Mouse (Mus musculus) hindlimb bud, embryonic 11.5 days (tissue): ENCODE measurements at regions not wholly inside any gene's neighbourhood (a gene's known extent, or its start where the extent isn't known, plus 50 kb on each side); places are given as distances from the start of the nearest gene placed in this dataset.

Source experiments
- DNase-seq: peaks from one replicate; pipeline ENCODE4 v3.0.0-alpha.2; 2012; ENCODE audit warnings: low read depth, low spot score; ENCODE audit errors: extremely low spot score

DNA sequence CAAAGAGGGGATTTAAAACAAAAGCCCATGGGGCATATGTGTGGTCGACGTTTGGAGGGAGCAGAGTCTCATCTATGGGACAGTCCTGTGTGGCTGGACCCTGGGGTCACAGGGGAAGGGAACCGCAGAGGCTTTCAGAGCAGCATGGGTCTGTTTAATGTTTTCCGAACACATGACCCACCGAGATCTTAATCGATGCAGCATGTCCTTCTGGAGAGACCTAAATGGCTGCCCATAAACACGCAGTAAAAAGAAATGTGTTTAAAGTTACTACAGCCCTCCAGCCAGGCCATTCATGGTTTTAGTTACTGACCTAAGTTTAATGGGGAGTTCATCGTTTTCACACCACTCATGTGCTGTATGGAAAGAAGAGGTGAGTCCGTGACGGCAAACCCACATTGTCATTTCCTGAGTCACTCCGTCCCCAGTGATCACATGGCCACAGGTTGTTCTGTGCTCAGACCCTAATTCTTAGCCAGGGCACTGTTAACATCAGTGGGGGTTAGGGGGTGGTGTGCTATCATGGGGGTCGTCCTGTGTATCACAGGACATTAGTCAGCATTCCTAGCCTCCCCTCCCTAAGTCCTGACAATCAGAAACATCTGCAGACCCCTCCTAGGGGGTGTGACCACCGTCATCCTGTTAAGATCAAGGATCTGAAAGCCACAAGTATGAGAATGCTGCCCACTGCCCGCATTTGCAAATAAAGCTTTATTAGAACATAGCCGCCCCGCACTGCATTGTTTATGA, 120.7 kb upstream of the Dio3 start:
- DNase-seq: peak; percentile 77

DNA sequence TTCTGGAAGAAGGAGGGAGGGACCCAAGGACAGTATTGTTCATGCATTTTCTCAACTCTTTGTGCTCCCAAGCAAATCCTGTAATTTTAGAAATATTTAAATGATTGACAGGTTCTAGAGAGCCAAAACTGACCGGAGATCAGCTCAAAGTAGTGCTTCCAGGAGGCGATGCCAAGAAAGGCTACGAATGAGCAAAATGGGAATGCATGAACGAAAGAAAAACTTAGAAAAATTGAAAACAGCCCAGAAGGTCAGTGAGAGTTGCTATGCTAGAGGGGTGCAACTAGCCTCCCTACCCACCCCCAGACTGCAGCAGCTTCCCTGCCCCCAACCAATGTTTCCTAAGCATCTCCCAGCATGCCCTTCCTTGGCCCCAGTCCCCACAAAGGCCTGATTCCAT, 117.6 kb upstream of the Dio3 start:
- no peak for DNase-seq

DNA sequence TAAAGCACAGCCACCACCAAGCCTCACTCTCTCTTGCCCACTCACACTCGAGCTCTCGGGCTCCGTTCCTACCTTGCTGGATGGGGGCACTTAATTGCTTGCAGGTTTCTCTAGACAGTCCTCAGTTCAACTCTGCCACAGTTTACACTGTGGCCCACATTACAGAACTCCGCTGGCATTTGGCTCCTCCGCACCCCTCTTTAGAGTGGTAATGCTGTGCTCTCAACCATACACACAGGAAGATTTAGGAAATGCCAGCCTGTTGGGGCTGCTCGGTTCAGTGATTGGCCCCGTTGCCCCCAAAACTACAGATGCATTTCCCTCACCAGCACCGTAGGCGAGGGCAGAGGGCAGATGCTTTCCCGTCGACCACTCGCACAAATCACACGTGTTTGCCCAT, 113.4 kb upstream of the Dio3 start:
- no peak for DNase-seq

DNA sequence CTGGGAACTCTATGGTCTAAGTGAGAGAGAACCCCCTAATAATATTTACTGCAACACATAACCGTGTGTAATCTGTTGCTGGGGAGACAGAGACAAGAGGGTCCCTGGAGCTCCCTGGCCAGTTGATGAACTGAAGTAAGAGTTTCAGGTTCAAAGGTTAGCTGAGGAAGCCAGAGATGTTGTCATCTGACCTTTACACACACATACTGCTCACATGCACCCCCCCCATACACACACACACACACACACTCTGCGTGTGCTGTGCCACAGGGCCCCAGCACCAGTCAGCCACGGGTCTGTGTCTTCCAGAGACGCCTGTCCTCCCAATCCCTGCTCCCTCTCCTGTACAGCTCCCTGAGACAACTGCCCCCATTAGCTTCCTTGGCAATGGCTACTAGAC, 110.5 kb upstream of the Dio3 start:
- DNase-seq: no peak

DNA sequence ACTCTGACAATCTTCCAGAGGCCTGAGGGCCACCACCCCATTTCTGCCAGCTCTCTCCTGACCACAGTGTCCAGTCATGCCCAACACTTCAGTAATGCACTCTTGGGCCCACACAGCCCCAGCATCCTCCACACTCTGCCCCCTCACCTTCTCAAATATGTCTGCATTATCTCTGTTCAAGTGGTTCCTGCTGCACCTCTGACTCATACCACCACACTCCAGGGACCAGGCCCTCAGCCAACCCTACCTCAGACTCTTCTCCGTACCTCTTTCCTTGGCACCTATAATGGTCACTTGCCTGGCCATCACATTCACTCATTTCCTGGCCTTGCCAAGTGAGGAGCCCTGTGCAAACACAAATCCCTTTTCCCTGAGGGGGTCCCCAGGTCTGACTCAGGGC, 109.6 kb upstream of the Dio3 start:
- DNase-seq: no peak

DNA sequence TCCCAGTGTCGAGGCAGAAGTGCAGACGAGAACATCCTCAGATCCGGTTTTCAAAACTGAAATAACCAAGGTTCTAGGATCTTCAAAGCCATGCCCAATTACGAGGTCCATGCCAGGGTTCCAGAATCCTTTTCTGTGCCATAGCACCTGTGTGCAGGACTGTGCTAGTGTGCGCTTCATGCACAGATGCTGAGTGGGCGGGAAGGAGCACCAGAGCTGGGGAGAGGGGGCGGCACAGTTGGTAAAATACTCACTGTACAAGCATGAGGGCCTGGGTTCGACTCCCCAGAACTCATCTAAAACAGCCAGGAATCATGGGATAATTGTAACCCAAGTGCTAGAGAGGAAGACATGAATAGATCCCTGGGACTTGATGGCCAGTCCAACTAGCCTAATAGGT, 108.4 kb upstream of the Dio3 start:
- DNase-seq: no peak

DNA sequence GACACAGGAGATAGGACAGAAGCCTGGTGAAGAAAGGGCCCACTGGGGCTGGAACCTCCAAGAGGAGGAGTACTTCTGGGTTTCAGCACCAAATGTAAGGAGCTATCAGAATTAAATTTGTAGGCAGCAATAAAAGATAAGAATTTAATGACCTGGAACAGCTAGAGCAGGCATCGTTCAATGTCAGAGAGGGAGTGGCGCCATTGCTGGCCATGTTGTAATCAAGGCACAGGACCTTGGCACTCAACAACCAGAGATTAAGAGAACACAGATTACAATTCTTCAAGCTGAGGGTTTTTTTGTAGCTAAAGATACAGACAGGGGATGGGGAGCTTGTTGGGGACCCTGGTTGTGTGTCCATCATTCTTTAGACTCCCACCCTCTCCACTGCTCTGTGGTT, 101.0 kb upstream of the Dio3 start:
- no peak for DNase-seq

DNA sequence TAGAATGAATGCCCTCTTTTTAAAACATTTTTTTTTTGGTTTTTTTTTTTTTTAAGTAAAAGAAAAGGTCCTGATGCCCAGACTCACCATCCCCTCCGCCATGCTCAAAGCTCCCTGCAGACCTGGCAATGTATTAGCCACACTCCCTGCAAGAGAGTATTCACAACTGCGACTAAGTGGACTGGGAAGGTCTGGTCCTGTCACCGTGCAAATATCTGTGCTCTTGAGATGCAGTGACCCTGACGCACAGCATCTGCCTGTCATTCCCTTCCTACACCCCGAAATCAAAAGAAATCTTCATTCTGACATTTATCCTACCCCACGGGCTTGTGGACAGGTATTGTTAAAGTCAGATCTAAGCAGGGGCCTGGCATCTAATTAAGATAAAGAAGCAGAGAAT, 95.4 kb upstream of the Dio3 start:
- DNase-seq: no peak

DNA sequence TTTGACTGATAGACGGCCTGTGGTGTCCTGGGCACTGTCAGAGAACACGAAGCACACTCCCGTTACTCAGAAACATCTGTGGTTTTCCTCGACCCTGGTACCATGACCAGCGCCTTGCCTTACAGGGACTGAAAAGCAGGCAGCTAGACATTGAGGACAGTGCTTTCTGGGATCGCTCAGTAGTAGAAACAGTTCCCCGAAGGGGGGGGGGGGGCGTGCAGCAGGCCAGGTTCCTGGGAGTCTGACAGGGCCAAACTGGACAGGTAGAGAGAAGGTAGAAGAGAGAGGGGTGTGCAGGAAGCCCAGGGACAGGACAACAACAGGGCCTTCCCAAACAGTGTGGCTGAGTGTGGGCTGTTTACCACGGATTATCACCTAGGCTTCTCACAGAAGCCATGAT, 93.5 kb upstream of the Dio3 start:
- DNase-seq: no peak

DNA sequence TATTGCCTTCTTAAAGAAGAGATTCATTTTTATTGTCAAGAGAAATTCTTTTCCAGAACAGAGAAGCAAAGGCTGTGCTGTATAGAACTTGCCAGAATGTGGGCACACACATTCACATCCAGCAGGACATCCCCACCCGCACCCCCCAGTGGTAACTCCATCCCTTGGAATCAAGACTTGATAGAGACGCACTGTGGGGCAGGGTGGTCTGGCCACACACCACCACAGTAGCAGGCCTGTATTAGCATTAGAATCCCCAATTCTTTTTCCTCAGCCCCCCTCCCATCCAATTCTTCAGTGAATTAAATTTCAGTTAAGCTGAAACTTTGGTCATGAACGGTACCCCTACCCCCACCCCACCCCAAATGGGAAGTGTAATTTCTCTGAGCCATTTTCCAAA, 92.5 kb upstream of the Dio3 start:
- DNase-seq: no peak

DNA sequence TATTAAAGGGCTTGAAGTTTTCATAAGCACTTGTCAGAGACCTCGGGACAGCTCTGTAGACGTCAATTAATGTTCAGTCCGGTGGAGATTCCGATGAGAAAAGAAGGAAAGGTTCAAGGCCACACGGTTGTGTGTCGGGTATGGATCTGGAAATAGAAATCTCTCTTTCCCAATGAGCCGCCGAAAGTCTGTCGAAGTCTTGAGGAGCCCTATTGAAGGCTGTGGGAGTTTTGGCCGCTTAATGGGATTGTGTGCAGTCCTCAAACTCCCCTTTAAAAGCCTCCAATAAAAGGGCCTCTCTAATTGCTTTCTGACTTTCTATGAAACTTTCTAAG, 92.0 kb upstream of the Dio3 start:
- no peak for DNase-seq

DNA sequence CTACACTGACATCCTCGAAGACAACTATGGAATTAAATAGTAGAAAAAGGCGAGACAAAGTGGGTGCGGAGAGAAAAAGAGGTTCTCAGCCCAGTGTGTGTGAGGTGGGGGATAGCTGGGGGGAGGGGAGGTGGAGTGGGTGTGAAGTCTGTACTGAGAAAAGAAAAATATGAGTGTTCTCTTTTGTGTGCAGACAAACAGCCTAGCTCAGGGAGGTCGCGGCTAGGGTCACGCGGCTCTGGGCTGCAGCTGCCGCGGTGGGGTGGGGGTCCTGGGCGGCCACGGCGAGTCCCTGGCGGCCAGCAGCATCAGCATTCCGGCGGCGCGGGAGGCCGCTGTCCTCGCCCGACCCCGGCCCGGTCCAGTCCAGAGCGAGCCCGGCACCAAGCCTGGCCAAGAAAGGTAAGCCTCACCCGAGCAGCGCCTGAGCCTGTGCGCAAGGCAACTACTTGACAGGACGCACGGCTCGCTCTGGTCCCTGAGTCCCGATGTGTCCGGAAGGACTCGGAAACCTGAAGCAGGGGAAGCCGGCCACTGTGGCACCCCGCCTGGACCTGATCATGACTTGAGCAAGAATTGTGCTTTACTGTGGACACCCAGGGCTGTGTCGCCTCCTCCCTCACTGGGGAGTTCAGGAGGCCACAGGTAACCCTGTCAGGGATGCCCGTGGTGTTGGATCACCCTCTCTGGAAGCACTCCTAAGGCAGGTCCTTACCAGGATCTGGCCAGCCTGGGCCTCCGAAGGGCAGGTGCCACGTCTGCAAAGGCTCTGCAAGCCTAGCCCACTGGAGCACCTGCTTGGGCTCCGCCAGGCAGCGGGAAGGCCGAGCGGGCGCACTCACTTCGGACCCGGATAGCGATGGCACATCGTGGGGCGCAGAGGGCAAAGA, 91.4 kb upstream of the Dio3 start:
- no peak for DNase-seq

DNA sequence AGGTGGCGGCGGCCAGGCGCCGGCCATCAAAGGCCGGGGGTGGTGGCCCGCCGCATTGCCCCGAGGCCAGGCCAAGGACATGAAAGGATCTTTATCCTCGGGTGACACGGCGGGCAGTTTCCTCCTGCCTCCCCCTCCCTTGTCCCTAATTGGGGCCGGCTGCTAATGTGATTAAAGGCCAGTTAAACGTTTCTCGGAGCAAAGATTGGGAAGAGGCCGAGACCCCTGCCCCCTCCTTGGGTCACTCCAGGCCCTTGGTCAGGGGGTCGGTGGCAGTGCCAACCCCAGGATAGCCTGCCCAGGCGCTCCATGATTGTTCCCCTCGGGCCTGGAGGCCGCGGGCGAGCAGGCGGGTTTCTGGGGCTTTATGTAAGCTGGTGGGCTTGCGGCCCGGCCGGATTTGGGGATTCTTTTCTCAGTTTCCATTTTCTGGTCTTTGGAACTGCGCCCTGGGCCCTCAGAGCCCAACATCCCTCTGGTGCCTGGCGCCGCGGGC, 90.7 kb upstream of the Dio3 start:
- DNase-seq: no peak

DNA sequence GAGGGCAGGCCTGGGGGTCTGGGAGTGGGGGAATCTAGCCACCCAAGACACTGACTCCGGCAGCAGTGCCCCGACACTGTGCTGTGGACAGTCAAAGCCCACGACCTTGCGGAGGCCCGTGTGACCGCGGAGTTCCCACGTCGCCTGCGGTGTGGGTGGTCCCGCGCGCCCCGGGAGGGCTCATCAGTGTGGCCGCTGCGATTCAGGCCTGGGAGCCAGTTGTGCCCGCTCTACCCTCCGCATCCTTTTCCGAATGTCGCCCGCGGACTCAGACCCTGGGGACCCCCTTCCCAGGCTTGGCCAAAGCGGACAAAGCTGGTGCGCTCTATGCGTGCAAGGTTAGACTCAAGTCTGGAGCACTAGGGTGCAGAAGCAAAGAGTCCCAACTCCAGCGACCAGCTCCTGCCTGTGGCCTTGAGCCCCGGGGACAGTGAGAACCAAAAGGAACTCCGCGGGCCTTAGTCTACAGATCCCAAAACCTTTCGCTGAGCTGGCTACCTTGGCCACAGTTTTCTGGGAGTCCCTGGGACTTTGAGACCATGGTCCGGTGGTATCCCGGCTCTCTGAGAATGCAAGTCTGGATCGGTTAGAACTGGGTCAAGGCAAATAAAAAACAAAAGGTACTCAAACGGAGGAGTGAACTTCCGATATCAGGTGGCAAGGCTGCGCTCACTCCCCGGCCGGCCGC, 90.1 kb upstream of the Dio3 start:
- DNase-seq: no peak

DNA sequence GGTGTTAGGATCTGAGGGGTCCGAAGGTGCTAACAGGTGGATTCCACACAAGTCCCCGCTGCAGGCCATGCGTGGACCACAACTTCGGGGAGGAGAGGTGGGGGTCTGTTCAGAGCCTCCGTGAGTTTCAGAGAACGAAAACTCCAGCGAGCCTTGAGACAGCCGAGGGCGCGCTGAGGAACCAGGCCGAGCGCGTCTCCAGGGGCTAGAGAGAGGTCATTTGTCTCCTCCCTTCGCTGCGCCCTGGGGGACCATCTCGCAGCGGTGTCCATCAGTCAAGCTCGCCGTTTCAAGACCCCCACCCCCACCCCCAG, 89.6 kb upstream of the Dio3 start:
- DNase-seq: no peak

DNA sequence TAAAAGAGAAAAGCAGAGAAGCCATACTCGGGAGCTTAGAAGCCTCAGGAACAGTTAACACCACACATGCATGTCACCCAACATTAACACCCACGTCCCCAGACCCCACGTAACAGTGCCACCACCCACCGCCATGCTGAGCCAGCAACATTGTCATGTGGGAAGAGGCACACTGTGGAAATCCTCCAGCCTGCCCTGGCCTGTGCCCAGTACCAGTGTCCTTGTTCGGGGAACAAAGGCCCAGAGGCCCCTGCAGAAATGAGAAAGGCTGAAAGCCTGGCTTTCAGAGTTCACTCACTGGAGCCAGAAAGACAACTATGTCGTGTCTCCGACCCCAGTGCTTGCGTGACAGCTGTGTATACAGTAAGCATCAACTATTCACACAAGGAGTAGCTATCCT, 86.7 kb upstream of the Dio3 start:
- no peak for DNase-seq

DNA sequence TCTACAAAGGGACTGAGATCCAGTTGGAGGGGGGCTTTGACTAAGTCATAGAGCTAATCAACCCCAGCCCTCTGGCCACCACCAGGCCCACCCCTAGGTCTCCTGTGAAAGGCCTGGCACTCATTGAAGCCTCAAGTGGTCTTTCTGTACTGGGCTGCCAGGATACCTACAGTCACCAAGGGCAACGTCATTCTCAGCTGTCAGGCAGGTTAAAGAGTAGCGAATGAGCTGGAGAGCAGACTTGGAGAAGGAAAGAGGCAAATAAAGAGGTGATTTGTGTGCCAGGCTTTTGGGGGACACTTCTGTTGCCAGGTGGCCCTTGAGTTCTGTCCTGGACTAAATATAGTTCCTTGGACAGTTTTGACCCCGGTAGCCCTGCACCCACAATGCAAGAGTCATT, 81.5 kb upstream of the Dio3 start:
- DNase-seq: no peak

DNA sequence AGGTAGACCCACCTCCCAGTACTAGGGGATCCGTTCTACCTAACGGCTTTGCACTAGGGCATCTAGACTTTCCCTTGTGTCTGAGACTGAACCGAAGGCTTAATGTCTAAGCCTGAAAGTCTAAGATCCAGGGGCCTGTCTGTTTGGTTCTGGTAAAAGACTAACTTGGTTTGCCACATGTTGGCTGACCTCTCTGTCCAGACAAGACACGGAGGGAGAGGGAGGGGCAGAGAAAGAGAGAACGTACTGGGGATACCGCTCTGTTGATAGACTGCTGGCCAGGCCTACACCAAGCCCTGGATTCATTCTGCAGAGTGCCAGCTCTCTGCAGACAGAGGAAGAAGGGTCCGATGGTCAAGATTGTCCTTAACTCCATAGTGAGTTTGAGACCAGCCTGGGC, 78.4 kb upstream of the Dio3 start:
- no peak for DNase-seq

DNA sequence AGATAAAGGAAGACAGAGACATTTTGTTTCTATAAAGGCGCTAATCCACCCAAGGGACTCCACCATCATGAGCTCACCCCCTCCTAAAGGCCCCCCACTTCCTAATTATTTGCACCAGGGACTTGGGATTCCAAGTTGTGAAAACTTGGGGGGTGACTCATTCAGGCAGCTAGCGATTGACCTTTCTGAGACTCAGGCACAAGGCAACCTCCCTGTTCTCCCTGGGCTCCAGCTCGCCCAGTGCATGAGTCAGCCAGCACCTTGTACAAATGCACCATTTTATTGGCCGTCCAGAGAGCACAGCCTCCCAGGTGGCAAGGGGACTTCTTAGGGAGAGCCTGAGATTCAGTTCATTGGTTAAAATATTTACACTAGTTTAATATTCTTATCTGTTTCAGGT, 78.0 kb upstream of the Dio3 start:
- DNase-seq: no peak

DNA sequence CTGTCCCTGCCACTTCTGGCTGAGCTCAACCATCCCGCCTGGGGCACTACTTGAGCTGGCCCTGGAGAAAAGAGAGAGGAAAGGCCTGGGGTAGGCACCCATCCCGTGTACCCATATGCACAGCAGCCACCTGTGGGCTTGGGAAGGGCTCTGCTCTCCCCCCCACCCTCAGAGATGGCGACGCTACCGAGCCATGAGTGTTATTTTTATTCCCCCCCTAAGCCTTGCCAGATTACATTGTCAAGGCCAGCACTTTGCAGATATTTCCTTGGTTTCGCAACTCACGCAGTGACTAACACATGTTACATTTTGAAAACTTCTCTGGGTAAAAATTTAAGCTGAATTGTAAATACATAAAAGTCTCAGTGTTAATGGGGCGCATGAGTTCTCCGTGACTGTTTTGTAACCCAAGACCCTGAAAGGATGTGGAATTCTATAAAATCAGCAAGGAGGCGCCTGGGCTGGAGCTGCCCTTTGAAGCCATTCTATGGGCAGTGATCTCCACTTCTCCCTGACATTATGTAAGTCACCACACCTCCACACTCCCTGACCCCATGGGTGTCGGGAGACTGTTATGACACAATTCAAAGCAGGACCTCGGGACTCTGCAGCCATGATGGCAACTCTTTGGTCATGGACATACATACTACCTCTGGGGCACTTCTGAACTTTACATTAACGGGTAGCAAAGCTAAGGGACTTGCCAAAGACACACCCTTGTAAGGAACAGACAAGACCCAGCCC, 75.4 kb upstream of the Dio3 start:
- no peak for DNase-seq

DNA sequence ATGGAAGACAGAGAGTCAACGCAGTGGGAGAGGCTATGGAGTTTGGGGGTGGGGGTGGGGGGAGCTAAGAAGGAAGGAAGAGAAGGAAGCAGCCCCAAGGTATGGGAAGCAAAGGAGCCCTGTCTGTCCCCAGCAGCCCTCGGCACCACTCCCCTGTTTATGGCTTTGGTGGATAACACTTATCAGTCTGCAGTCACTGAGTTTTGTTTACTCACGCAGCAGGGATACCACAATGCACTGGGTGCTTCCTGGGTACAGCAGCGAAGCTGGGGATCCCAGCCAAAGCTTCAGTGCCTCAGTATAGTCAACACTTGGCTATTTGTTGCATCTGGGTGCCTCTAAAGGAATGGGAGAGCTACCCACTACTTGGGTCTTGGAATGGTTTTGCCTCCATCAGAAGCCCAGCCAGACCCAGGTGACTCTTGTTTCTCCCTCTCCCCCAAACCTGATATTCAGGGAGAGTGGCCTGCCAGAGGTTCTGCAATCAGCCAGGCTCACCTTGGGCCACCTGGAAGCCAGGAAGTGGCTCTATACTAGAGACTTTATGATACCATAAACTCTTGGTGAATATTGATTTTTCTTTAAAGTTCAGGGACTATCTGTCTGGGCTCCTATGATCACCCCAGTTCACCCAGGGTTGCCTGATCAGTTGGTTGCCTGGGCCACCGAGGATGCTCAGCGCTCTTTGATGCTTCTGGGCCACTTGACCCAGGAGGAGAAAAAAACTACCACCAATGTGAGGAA, 74.5 kb upstream of the Dio3 start:
- no peak for DNase-seq
